Mouse (Mus musculus): ENCODE data around the gene Macrod1.

DNA sequence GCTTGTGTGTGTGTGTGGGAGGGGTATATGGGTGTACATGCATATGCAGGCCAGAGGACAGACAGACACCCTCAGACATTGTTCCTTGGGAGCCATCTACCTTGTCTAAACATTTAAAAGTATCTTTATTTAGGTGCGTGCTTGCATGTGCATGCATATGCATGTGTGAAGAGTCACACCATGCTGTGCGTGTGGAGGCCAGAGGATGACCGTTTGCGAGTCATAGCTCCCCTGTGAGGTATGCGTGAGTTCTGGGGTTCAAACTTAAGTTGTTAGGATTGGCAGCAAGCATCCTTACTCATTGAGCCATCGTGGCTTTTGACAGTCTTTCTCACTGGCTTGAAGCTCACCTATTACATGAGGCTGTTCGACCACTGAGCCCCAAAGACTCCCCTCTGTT is 21.7 kb downstream of the Macrod1 start:
- TF ChIP-seq POLR2A (IDR thresholded peaks at IDR 0.05; ENCODE audit: borderline replicate concordance, low read depth, low read length) (no peak), CTCF (IDR thresholded peaks at IDR 0.05; ENCODE audit: low read depth, low read length) (no peak)

Measured in bone marrow macrophage, adult 2 months (primary cell).